Mouse (Mus musculus): ENCODE results near the gene Ccsap. TPM values are rescaled to one million over a fixed set of nuclear protein-coding genes. Genes with fewer than 3 reads are reported as not detected.

Gene Ccsap
- polyA plus RNA-seq, 1 experiment, result 19.6 TPM

DNA sequence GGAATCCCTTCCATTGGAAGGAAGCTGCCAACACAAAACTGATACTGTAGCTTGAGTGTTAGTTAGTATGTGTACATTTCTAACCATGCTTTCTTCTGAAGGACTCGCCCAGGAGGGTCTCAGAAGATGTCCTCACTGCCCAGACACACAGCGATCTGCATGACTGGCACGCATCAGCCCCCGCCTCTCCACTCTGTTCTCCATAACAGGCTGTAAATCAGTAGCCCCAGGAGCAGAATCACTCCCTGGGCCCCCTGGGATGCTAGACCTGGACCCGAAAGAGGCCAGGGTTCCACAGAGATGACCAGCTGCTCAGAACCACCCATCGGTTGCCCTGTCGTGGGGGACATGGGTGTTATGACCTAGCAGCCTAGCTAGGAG lies 68.2 kb downstream of the Ccsap start:
- H3K27me3 ChIP-seq (ENCODE audit: control insufficient read depth, insufficient read depth, low read length), result no peaks in the 10 kb centered on the region; the same call in 1 of the 2 replicates
- H3K4me3 ChIP-seq (replicated peaks; ENCODE audit: insufficient read depth, low read depth, low read length), result no peak overlapping the region
- WGBS, result 80% methylated on average over 7 of the region's 7 CpGs
- peaks cover 23% of the 10 kb centered on the region for H3K4me1 ChIP-seq (ENCODE audit: control insufficient read depth, insufficient read depth, low read length)
- TF ChIP-seq CTCF (IDR thresholded peaks at IDR 0.05; ENCODE audit: borderline replicate concordance, insufficient read depth, low read depth, low read length) (no peak), POLR2A (IDR thresholded peaks at IDR 0.05; ENCODE audit: borderline replicate concordance, insufficient read depth, low read length) (no peak)
- no peak overlapping the region for H3K27ac ChIP-seq (ENCODE audit: insufficient read depth, low read length)
- no peak for DNase-seq

DNA sequence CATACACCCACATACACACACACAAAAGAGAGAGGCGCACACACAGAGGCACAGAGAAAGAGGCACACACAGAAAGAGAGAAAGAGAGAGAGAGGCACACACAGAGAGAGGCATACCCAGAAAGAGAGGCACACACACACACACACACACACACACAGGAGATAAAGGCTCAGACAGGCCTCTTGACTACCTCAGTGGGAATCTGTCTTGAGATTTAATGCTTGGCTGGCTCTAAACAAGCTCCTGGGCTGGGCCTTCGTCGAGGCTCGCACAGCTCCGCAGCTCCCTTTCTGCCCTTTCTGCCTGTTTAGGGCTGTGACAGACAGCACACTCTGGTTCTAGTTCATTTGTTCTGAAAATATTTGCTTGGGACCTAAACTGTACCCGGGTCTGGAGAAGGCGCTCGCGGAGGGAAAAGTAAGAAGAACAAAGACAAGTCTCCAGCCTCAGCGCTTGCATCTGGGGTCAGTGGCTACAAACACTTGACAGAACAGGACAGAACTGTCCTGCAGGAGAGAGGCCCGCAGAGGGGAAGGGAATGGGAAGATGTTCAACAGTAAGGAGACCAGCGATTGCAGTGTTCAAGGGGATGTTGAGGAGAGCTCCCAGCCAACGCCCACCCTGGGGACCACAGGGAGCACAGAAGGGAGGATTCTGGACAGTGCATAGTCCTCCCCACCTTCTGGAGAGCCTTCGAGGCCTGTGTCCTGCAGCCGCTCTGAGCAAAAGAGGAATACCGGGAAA lies 68.7 kb downstream of the Ccsap start:
- Histone ChIP-seq H3K4me1 (ENCODE audit: control insufficient read depth, insufficient read depth, low read length) (peaks cover 28% of the 10 kb centered on the region), H3K27ac (ENCODE audit: insufficient read depth, low read length) (no peak overlapping the region), H3K4me3 (replicated peaks; ENCODE audit: insufficient read depth, low read depth, low read length) (no peak overlapping the region), H3K27me3 (ENCODE audit: control insufficient read depth, insufficient read depth, low read length) (no peaks in the 10 kb centered on the region)
- WGBS, result 68% methylated on average over 16 of the region's 16 CpGs
- TF ChIP-seq CTCF (IDR thresholded peaks at IDR 0.05; ENCODE audit: borderline replicate concordance, insufficient read depth, low read depth, low read length) (no peak), POLR2A (IDR thresholded peaks at IDR 0.05; ENCODE audit: borderline replicate concordance, insufficient read depth, low read length) (no peak)
- DNase-seq, result no peak

Other genes starting within 250 kb of the Ccsap start
- gene Rhou, start 206.3 kb downstream of the Ccsap start, polyA plus RNA-seq (2012; rRNA removed), result 33.4 and 34.9 TPM in 2 replicates
- 102 and 111 TPM in 2 replicates for gene Rab4a, start 54.2 kb downstream of the Ccsap start, polyA plus RNA-seq (2012; rRNA removed)
- 5.7 and 7.3 TPM in 2 replicates for gene Acta1, start 34.5 kb upstream of the Ccsap start, polyA plus RNA-seq (2012; rRNA removed)
- gene Nup133, start 89.1 kb upstream of the Ccsap start, polyA plus RNA-seq (2012; rRNA removed), result 21.8 and 23.4 TPM in 2 replicates
- 21.0 and 22.0 TPM in 2 replicates for gene Abcb10, start 122.9 kb upstream of the Ccsap start, polyA plus RNA-seq (2012; rRNA removed)
- gene Taf5l, start 161.2 kb upstream of the Ccsap start, polyA plus RNA-seq (2012; rRNA removed), result 18.9 TPM in 2 replicates
- 6.9 and 7.3 TPM in 2 replicates for gene Urb2, start 161.3 kb upstream of the Ccsap start, polyA plus RNA-seq (2012; rRNA removed)

All from cerebellum, adult 2 months (tissue).